Mouse (Mus musculus) ovary, postnatal 36 days (tissue): ENCODE measurements around the gene Suz12.
"Not testable (repeated sequence)": the region's sequence is repeated elsewhere in the genome, so short reads cannot be mapped to it uniquely, and the experiment has no call there.

Experiments used
- DNase-seq: peaks from one replicate; pipeline ENCODE4 v3.0.0; 2022; ENCODE audit warnings: low spot score, mixed read lengths

The Suz12 gene

DNA sequence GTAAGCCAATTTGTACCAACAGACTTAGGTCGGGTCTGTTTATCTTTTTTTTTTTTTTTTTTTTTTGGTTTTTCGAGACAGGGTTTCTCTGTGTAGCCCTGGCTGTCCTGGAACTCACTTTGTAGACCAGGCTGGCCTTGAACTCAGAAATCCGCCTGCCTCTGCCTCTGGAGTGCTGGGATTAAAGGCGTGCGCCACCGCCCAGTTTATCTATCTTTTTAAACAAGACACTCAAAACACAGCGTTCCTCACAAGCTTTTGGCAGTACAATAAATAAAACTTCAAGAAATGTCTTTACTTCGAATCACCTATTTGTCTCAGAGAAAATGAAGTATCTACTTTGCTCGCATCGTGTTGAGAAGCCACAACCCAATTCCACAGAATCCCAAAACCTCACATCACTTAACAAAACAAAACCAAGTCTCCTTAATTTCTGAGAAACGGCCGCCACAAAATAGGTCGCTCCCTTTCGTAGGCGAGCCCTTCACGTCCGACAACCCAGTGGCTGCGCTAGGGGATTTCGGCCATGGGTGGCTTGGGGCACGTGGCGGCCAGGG, 793 bp upstream of the Suz12 start:
- DNase-seq, result no peak

DNA sequence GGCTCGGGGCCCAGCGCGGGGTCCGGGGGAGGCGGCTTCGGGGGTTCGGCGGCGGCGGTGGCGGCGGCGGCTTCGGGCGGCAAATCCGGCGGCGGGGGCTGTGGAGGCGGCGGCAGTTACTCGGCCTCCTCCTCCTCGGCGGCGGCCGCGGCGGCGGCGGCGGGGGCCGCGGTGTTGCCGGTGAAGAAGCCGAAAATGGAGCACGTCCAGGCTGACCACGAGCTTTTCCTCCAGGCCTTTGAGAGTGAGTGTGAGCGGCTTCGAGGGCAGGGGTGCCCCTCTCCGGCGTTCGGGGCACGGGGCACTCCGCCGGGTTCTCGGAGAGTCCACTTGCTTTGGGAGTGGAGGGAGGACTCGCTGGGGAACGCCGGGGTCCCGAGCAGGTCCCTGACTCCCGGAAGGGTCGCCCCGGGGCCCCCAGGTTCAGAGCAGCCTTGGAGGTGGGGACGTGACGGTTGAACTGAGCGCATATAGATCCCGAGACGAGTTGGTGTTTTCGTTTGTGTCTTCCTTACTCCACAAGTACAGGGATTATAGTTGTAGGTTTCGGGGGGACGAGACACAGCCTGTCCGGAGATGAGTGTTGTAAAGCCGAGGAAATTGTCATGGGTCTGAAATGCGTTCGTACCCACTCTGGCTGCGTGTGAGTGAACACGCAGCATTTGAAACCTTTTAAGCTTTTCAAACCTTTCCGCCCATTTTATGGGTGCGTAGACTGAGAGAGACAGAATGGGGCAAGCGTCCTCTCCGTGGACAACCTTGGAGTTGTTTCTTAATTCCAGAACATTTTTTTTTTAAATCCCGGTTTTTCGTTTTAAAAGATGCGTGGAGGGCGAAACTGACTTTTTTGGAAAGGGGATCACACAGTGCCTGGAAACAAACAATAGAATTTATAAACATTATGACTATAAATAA, 707 bp downstream of the Suz12 start:
- DNase-seq, result no peak

DNA sequence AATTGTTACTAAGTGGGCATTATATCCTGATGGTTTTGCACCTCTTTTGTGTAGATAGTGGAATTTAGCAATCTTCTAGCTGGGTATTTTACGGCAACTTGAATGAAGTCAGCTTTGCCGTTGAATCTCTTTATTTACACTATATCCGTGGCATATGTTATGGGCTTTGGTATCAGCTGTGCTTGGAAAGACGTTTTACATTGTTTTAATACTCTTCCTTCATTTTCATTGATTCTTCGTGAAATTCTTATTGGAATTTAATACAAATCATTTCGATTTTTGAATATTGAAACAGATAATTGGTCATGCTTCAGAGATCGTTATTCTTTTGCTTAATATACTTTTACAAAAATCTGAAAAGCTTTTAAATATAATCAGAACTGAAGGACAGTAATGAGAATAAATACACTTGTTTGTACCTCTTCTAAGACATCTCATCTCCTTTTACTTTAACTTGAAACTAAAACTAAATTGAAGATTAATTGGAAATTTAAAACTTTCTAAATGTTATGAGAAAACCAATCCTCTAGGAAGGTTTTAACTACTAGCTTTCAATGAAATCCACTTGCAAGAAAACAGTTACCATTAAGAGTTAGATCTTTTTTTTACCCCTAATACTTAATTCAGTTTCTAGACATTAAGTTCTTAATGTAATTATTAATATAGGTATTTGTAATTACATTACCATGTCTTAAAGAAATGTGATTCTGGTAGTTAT, 1.5 kb downstream of the Suz12 start:
- DNase-seq, result no peak

DNA sequence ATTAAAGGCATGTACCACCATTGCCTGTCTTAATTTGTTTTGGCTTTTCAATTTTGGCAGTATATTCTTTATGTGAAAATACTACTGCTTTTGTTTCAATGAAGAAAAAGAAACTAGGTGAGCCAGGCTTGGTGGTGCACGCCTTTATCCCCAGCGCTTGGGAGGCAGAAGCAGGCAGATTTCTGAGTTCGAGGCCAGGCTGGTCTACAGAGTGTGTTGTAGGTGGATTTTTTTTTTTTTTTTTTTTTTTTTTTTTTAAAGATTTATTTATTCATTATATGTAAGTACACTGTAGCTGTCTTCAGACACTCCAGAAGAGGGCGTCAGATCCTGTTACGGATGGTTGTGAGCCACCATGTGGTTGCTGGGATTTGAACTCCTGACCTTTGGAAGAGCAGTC, 23.6 kb downstream of the Suz12 start:
- not testable (repeated sequence) for DNase-seq

DNA sequence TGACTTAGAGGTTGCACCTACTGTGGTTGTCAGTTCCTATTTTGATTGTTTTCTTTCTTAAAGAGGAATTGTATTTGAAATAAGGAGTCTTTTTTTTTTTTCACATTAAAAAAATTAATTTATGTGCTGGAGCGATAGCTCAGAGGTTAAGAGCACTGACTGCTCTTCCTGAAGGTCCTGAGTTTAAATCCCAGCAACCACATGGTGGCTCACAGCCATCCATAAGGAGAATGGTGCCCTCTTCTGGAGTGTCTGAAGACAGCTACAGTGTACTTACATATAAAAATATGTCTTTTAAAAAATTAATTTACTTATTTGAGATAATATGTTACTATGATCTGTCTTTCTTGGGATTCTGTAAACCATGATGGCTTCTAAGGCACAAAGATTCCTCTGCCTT, 26.9 kb downstream of the Suz12 start:
- no peak for DNase-seq

DNA sequence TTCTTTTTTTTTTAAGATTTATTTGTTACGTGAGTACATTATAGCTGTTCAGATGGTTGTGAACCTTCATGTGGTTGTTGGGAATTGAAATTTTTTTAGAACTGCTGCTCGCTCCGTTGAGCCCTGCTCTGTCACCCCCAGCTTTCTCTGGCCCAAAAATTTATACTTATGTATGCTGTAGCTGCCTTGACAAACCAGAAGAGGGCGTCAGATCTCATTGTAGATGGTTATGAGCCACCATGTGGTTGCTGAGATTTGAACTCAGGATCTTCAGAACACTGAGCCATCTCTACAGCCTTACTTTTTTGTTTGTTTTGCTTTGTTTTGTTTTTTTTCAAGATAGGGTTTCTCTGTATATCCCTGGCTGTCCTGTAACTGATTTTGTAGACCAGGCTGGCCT, 28.4 kb downstream of the Suz12 start:
- DNase-seq, result no peak

DNA sequence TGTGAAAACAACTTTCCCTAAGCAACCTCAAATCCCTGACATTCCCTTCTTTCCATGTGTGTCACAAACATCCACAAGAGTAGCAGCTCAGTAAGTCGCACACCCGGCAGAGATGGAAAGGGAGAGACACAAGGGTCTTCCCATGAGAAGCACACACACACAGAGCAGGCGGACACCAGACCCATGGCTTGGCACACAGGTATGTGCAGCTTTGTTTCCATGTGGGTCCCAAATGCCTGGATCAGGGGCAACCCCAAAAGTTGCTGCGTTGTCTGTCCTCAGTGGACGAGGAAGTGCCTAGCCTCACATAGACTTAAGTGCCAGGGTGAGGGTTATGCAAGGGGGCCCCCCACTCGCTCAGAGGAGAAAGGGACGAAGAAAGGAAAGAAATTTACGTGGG, 44.6 kb downstream of the Suz12 start:
- DNase-seq, result no peak

DNA sequence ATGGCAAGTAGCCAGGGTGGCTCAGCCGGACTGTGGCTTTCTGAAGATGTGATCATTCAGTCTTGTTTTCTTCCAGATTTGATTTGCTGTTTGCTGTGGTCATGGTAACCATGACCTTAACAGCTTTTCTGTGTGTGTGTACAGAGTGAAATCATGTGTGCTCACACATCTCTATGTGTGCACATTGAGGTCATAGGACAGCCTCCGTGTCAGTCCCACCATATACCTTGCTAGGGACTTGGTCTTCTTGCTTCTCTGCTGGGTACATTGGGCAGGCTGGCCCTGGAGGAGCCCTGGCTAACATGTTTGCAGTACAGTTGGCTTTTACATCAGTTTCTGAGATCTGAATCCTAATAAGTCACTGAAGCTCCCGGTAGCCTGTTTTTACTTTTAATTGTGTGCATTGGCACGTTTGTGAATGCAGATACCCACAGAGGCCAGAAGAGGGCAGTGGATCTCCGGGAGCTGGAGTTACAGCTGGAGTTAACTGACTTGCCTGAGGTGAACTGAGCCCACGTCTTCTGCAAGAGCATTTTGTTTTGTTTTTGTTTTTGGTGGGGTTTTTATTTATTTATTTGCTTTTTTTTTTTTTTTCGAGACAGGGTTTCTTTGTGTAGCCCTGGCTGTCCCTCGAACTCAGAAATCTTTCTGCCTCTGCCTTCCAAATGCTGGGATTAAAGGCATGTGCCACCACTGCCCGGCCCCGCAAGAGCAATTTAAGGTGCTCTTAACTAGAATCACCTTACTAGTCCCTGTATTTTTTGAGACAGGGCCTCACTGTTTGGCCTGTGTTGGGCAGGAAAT, 49.9 kb downstream of the Suz12 start:
- peak; percentile 21 for DNase-seq

DNA sequence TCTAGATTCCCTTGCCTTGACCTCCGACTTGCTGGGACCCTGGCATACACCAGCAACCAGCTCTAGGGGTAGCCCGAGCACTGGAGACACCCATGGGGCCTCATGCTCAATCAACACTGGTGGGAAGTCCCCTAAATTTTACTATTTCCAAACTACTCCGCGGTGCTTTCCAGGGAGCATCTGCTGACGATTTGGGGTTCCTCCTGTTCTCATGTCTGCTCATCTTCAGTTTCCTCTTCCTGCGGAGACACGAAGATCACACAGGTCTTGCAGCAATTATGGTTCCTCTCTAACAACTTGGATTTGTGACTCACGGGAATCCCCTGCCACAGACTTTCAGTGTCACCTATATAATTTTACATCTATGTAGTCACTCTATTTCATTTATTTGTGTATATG, 50.5 kb downstream of the Suz12 start:
- DNase-seq, result no peak

GRCm38 (mm10) chr11:80046856-80047255, 54.0 kb downstream of the Suz12 start:
- no peak for DNase-seq

DNA sequence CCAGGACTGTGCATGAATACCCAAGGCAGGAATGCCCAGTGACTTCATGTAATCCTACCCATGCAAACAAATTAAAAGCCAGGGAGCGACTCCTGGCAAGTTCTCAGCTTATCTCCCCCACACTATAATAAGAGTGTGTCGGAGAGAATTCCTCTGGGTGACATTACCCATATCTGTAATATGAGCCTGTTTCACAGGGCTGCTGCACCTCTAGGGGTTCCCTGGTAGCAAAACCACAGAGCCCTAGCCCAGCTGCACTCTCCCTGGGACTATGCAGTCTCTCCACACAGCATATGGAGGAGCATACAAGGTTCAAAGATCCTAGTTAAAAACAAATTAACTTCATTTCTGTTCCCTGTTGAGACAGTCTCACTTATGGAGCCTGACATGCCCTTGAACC, 57.2 kb downstream of the Suz12 start:
- no peak for DNase-seq

GRCm38 (mm10) chr11:80052456-80052855, 59.5 kb downstream of the Suz12 start:
- DNase-seq, result no peak

DNA sequence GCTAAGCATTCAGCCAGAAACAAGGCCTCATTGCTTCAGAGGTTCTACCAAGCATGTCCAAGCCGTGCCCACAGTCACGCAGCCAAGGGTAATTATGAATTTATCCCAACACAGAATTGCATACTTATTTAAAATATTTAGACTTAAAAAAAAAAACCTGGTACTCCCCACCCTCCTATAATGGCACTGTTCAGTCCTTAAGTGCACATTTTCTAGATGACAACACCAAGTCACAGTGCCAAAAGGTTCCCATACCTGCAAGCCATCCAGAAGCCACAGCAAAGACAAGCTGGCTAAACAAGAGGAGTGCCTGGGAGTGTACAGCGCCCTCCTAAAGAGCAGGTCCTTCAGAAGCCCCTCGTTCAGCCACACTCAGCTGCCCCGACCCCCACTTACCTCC, 60.3 kb downstream of the Suz12 start:
- no peak for DNase-seq

DNA sequence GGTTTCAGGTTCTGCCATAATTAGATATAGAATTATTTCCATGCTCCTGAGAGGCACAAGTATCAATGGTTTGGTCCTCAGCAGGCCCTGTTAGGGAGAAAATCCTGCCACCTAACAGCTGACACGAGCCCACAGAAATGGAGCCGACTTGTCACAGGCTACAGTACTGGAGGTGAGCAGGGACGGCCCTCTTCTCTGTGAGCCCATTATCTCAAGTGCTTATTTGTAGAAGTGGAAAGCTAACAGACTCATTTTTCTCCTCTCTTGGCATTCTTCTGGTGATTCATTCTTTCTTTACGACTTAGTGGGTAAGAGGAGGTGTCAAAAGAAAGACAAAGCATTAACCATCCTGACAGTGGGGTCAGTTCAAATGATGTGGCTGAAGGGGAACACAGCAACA, 61.8 kb downstream of the Suz12 start:
- no peak for DNase-seq

DNA sequence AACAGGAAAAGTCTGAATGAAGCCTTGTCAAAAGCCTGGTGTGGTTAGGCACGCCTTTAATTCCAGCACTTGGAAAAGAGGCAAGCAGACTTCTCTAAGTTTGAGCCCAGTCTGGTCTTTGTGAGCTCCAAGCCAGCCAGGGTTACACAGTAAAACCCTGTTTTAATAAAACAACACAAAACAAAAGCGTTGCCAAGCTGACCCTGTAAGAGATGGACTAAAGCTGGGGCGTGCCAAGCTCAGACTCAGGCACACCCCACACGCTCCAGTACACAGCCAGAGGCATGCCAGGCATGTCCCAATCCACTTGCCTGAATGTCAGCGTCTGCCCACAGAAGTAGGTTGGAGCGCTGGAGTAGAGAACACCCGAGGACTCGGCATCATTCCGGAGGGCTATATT, 63.2 kb downstream of the Suz12 start:
- DNase-seq, result no peak

DNA sequence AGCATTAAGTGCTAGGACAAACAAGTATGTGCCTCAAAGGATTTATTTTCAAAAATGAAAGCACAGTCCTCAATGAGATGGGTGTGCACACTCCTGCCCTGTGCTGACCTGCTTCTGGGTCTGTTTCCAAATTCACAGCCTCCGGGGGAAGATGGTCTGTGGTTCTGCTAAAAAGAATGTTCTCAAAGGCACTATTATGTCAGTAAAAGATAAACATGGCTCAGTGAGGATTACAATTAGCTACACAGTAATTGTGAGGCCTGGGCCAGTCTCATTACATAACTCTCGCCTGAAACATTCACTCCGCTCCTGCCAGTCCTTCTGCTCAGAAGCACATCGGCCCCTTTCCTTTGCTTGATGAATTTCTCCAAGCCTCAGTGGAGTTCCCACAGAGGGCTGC, 69.3 kb downstream of the Suz12 start:
- DNase-seq, result no peak

GRCm38 (mm10) chr11:80066373-80066772, 73.5 kb downstream of the Suz12 start:
- DNase-seq, result not testable (repeated sequence)

- no peak for DNase-seq
Observed at GRCm38 (mm10) chr11:80067558-80067957, 74.7 kb downstream of the Suz12 start.

DNA sequence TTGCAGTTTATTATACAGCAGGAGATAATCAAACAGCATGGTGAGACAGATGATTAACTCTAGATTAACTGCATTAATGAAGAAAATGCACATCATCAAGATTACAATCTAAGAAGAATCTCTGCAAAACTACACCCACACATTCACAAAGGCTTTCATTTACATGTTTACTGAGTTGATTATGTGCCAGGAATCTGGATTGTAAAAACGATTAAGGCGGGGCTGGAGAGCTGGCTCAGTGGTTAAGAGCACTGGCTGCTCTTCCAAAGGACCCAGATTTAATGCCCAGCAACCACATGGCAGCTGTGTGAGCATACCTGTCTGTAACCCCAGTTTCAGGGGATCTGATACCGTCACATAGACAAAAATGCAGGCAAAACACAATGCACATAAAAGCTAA, 76.9 kb downstream of the Suz12 start:
- DNase-seq, result no peak

- DNase-seq, result no peak
Observed at GRCm38 (mm10) chr11:80071039-80071438, 78.1 kb downstream of the Suz12 start.

DNA sequence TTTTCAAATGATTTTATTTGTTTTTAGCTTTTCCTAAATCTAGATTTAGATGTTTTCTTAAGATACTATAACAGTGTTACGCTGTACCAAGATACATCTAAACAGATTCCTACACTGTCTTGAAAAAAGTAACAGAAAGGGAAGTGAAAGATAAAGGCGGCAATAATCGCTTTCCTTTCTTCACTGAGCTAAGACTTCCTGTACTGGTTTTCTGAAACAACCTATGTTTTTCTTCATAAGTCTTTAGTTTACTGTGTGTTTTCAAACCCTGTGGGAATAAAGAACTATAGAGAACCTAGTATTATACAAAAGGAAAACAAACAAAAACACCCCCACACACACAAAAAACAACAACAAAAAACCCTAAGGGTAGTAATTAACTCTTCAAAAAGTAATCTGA, 79.5 kb downstream of the Suz12 start:
- DNase-seq, result no peak

- DNase-seq, result no peak
Observed at GRCm38 (mm10) chr11:80075608-80076277, 82.8 kb downstream of the Suz12 start.
